Comparison of ENCODE assay signal across 8 mouse cellular contexts in the genomic region with DNA sequence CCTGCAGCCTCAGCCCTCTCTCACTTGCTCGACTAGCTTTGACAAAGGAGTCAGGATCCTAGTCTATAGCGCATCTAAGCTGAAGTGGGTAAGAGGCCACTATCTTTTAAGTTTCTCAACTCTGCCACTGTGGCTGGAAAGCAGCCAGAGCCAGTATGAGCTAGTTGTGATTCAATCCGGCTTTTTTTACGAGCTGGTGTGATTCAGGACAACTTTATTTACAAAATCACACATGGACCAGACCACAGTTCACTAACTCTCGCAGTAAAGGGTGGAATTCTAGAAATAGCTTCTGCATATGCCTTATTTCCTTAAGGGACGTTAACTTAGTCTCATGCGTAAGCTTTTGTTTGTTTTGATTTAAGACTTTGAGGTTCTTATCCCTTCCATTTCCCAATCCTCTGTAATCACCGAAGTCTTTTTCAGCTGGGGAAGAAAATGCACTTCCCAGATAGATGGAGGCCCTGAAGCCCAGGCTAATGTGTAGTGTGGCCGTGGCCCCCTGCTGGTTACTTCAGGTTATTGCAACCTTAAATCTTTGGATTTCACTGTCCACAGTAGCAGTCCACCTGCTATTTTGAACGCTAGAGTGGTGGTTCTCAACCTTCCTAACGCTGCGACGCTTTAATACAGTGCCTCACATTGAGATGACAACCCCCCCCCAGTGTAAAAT. TPM values are rescaled to one million over a fixed set of nuclear protein-coding genes. Genes with fewer than 3 reads are reported as not detected.
DNase-seq lines count a peak whose midpoint lies in the region; ATAC-seq lines count a peak whose summit lies in the region.

No protein-coding gene starts in this region.

- no peak overlapping the region for H3K4me2 ChIP-seq in embryonic facial prominence, embryonic 14.5 days (ENCODE audit: low read depth, low read length)

- DNase-seq in frontal cortex, postnatal 25 days (ENCODE audit: low spot score in 2 of 2) = no peak
- DNase-seq in adrenal gland, postnatal 14 days = peak; percentile 76
- peak; percentile 75 for DNase-seq in embryonic facial prominence, embryonic 14.5 days (ENCODE audit: low spot score)
- peak; percentile 53 to 70 for DNase-seq in layer of hippocampus, postnatal 10 days (ENCODE audit: low spot score in 2 of 2)
- DNase-seq in lung, postnatal 36 days = peak; percentile 75
- peak; percentile 74 to 78 for DNase-seq in right cerebral cortex, adult 2 months (ENCODE audit: low spot score in 2 of 2)

- peaks cover 5% of the 10 kb centered on the region; the same call in 1 of the 2 replicates for H3K4me1 ChIP-seq in embryonic facial prominence, embryonic 14.5 days (ENCODE audit: control insufficient read depth, insufficient read depth, low read length)

- H3K4me3 ChIP-seq in embryonic facial prominence, embryonic 14.5 days (ENCODE audit: low read depth, low read length) = no peak overlapping the region

- H3K27me3 ChIP-seq in embryonic facial prominence, embryonic 14.5 days (replicated peaks; ENCODE audit: control insufficient read depth, insufficient read depth, low read length) = no peaks in the 10 kb centered on the region

- ATAC-seq in frontal cortex, adult (ENCODE audit: low TSS enrichment) = peak; percentile 84
- ATAC-seq in embryonic facial prominence, embryonic 14.5 days (ENCODE audit: low read depth) = peak; percentile 70
- peak; percentile 83 to 89 for ATAC-seq in hematopoietic stem cell, adult 5-6 weeks (replicated peaks in 1 of 2; ENCODE audit: insufficient read depth in 1 of 2, low FRiP score in 2 of 2, low TSS enrichment in 1 of 2, low read depth in 1 of 2, poor library complexity in 2 of 2, severe bottlenecking in 2 of 2)

- WGBS in embryonic facial prominence, embryonic 14.5 days = 43% methylated on average over 13 of the region's 13 CpGs

- H3K9ac ChIP-seq in embryonic facial prominence, embryonic 14.5 days (ENCODE audit: low read depth, low read length) = no peak overlapping the region

- H3K9me3 ChIP-seq in embryonic facial prominence, embryonic 14.5 days (ENCODE audit: control insufficient read depth, low read length) = no peaks in the 10 kb centered on the region

- H3K27ac ChIP-seq in embryonic facial prominence, embryonic 14.5 days (replicated peaks; ENCODE audit: low read depth, low read length) = no peak overlapping the region

- H3K36me3 ChIP-seq in embryonic facial prominence, embryonic 14.5 days (ENCODE audit: control insufficient read depth, insufficient read depth, low read length) = 0 out of 2 replicates have a peak, but pooled peaks cover 3% of the 10 kb centered on the region

RNA-seq across cellular contexts. Expression of a gene that starts 5.0 kb away (rescaled TPM):
- 0.89 and 1.2 TPM in 2 replicates for total RNA-seq in adrenal gland, postnatal 14 days (2021)
- polyA plus RNA-seq in embryonic facial prominence, embryonic 14.5 days (2014; fragmentation: Nextera tagmentation; extraction: Ambion mirVana) = 5.4 and 6.5 TPM in 2 replicates
- 5.2 and 10.2 TPM in 2 replicates for total RNA-seq in hematopoietic stem cell, adult 5-6 weeks (2017)
- 1 to 10 TPM; 4.1 to 4.4 TPM for total RNA-seq in layer of hippocampus, postnatal 10 days (2021)

Comparison
In these comparisons a context has a peak if more than half of its experiments do, and no peak if none do; other contexts are left out.
1. DNase-seq: peak in adrenal gland, postnatal 14 days (single experiment), embryonic facial prominence, embryonic 14.5 days (single experiment), layer of hippocampus, postnatal 10 days (2 of 2), lung, postnatal 36 days (single experiment) and right cerebral cortex, adult 2 months (2 of 2); none in frontal cortex, postnatal 25 days (0 of 2).
2. Peak in every context shown above with its lines, with median percentiles within 50 percentile points of each other: ATAC-seq.